Mouse (Mus musculus) brain, adult 2 months (tissue): ENCODE measurements around the gene Adgrl2.

ENCODE experiments used
- DNase-seq: peaks from one replicate; pipeline ENCODE4 v3.0.0; 2011; ENCODE audit warnings: low read depth, low spot score

The Adgrl2 gene

DNA sequence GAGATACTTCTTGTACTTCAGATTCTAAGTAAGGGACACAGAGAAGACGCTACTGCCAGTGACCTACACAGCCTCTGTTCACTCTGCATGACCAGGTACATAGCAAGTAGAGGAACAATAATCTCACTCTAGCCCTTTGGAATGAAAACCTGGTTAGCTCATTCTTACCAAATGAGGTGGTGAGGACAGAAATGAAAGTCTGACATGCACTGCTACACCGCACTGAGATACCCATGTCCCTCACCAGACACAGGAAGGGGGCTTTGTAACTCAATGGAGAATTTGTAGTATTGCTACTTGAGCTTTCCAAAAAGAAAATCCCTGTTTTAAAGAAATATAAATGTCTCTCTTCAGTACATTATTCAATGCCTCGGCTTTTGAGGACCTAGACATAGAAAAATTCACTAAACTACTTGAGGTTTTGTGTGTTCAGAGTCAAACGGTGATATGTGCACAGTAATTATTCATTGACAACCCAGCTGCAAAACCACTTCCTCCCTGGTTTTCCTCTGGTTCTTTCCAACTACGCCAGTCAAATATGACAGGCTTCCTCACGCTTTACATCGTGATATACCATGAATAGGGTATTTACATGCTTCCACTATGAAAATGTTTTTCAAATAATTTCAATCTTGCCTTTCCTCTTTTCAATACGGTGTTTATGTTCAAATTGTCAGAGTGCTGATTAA lies 104.2 kb downstream of the Adgrl2 start:
- DNase-seq, result no peak

GRCm38 (mm10) chr3:148885184-148885583 lies 105.2 kb downstream of the Adgrl2 start:
- no peak for DNase-seq

GRCm38 (mm10) chr3:148881431-148881830 lies 108.9 kb downstream of the Adgrl2 start:
- no peak for DNase-seq

GRCm38 (mm10) chr3:148872563-148872962 lies 117.8 kb downstream of the Adgrl2 start:
- DNase-seq, result peak; percentile 14

GRCm38 (mm10) chr3:148871792-148872464 lies 118.4 kb downstream of the Adgrl2 start:
- DNase-seq, result no peak

DNA sequence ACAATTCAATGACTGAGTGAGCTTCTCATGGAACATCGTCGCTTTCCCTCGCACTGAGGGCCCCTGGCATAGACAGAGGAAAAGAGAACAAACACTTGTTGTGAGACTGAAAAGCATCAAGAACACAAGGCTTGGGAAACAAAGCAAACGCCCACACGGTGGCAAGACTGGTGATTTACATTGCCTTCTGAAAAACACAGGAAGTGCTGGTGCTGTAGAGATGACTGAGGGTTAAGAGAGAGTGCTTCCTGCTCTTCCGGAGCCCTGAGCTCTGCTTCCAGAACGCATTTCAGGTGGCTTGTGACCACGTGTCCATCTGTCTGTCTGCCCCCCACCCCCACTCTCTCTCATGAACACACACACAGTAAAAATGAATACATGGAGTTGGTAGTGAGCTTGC lies 122.7 kb downstream of the Adgrl2 start:
- peak; percentile 29 for DNase-seq

GRCm38 (mm10) chr3:148866633-148867032 lies 123.7 kb downstream of the Adgrl2 start:
- no peak for DNase-seq

GRCm38 (mm10) chr3:148866053-148866452 lies 124.3 kb downstream of the Adgrl2 start:
- peak; percentile 24 for DNase-seq

GRCm38 (mm10) chr3:148865234-148865633 lies 125.1 kb downstream of the Adgrl2 start:
- DNase-seq, result peak; percentile 15

DNA sequence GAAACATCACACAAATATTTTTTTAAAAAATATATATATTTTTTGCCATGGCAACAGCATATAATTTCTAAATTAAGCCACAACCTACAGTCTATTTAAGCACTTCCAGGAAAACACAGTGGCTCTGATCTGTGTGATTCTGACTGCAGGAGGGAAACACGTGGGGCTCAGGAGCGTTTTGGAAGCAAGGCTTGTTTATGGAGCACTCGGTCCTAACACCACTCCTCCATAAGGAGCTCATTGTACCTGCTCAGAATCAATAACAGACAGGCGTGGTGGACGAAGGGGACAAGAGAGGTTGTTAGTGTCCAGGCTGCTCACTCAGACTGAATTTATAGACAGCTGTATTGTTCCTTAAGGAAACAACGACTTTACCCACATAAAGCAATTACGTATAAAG lies 128.5 kb downstream of the Adgrl2 start:
- peak; percentile 56 for DNase-seq

DNA sequence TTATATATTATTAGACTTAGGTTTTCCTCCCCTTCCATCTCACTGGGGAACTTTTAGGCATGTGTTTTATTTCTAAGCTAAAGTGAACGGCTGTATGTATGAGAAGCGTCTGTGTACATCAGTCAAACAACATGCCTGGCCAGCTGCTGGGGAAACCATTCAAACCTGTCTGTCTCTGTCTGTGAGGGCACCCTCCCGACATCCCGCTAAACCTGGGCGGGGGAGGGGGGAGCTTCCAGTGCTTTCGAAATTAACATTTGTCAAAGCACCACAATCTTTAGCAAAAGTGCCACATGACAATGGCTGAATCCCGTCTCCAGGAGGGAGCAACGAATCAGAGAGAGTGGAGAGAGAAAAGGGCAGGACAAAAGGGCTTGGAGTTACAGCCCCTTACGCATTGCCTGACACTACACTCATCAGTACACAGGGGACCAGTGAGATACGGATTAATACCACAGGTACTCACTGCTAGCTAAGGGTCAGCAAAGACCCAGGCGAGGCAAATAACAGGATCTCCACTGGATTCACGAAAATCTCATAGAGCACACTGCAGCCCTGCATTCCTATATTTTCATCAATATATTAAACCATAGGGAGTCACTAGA lies 135.9 kb downstream of the Adgrl2 start:
- DNase-seq, result no peak

- no peak for DNase-seq
These were observed 137.0 kb downstream of the Adgrl2 start for GRCm38 (mm10) chr3:148853372-148853771.

GRCm38 (mm10) chr3:148852556-148852955 lies 137.8 kb downstream of the Adgrl2 start:
- DNase-seq, result no peak

DNA sequence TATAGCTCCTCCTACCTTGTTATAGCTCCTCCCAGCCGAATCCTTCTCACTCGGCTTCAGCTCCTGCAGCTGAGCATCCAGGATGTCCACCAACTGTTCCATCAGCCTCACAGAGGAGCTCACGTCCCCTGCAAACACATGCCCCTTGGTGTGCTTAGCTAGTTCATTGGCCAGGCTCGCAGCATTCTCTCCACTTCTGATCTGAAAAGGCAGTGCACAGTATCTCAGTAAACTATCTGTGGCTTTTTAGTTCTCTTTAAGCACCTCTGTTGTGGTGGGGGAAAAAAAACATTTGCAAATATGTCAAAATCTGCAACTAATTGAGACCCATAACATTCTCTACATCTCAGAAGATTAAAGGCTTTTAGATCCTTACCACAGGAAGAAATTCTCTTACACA lies 139.5 kb downstream of the Adgrl2 start:
- no peak for DNase-seq

GRCm38 (mm10) chr3:148848366-148848765 lies 142.0 kb downstream of the Adgrl2 start:
- no peak for DNase-seq

DNA sequence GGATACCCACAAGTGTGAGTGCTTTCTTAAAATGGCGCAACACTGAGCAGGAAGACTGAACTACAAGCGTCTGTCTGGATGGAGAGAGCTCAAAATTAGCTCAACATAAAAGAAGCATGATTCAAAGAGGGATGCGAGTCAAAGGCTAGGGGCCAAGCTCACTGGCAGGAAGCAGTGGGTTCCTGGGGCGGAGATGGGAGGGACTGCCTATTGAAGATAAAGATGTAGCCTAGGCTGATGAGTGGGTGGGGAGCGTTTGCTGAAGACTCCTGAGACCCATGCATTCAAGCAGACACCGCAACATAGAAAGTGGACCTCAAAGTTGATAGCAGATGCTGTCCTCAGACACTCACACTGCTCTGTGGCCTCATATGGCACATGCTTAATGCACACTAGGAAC lies 146.2 kb downstream of the Adgrl2 start:
- no peak for DNase-seq

DNA sequence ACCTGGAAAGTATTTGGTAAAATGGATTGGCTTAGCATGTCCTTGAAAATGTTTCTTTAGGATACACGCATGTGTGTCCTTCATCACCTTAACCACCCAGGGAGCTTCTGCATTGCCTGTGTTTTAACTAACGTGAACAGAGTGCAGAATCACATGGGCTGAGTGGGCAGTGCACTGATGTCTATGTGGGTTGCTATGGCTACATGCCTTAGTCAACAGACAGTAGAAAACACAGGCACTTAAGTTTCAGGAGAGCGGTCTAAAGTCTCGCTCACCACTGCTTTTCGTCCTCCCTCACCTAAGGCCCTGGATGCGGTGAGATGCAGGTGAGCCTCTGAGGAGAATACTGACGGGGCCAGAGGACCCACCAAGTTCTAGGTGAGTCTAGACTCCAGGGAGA lies 147.8 kb downstream of the Adgrl2 start:
- peak; percentile 73 for DNase-seq

DNA sequence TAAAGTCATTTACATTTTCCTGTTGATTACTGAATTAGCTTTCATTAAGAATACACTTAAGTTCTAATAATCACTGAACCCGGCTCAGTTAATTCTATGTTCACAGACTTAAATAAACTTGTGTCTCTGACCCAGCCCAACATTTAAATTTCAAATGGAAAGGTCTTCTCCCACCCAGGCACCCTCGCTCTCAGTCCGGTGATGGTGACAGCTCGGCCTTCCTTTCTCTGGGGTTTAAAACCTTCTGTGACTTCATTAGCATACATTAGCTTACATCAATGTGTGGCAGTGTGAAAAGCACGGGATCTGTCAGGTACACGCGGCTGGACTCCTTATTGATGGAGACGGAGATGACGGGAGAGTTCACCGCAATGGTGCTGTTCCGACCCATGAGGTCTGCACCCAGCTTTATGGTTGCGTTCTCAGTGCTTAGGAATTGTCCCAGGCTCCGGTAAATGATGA lies 151.5 kb downstream of the Adgrl2 start:
- DNase-seq, result no peak

DNA sequence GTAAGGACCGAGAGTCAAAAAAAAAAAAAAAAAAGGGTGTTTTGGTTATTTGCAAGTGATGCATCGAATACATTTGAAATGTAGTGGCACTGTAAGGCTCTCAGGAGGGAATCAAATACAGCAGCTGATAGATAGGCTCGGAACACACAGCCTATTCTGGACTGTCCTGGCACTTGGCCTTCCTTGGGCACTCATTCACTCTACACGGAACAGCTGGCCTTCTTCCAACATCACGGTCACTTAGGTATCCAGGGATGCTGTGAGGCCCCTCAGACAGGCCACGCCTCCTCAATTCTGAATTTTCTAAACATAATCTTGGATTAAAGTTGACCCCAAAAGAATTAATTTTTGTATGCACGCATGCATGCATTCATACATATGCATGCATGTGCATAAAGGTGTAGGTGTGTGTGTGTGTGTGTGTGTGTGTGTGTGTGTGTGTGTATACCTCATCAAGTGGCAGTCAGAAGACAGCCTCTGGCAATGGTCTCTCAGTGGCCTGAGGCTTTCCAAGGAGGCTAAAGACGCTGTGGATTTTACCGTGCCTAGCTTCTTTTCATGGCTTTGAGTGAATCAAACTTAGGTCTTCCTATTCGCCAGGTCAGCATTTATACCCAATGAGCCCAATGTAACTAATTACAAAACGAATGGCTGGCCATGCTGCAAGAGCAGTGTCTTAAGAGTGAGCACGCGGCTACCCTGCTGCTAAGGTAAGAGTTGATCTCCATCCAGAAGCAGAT lies 152.1 kb downstream of the Adgrl2 start:
- no peak for DNase-seq

DNA sequence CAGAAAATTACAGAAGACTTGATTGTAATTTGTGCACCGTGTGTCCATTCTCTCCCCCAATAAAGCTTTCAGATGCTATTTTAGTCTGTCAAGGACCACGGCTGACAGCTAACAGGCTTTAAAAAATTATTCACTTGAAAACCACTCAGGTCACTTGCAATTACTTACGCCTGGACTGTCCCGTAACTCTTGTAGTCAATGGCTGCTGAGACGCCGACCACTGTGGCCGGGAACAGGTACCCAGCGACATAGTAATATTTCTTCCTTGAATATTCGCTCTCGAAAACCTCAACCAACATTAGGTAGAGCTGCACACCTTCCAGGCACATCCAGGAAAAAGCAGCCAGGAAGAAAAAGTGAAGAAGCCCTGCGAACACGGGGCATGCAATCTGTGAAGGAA lies 155.2 kb downstream of the Adgrl2 start:
- DNase-seq, result no peak

DNA sequence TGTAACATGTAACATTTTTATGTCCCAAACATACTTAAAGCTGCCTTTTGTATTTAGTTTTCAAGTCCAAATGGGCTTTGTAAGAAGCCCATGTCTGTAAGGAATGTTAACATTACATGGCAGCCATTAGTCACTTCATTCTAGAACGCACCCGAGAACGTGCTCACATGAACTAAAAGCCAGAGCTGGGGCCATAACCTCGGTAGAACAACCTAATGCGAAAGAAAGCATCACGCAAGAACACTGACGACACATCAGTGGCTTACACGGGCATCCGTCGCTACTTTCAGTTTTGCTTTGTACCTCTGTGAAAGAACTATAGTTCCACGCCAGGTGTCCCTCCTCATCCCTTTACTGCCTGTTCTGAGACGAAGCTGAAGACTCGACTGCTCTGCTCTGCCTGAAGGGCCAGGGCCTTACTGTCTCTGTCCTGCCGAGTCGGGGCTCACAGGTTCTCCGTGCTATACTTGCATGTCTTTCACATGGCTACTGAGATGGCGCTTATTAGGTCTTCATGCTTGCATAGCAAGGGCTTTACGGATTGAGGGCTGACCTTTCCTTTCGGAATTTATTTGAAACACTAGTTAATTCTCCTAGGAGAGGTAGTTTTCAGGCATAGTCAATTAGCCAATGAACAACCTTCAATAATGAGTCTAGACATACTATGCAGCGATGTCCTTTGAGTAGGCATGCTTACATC lies 157.1 kb downstream of the Adgrl2 start:
- DNase-seq, result no peak

DNA sequence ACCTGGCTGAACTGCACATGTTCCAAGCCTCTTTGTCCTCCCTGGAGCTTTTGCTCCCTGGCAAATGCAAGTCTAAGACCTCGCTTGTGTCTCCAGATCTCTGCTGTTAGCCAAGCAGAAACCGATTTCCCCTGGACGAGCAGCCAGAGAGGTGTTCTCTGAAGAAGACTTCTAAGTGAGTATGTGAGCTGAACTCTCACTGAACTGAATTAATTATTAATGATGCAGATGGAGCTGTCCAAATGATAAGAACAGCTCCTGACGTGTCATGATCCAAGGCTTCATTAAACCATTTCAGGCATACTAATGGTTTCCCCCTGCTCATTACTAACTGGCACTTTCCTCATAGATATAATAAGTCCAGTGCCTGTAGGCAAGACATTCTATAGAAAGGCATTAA lies 158.4 kb downstream of the Adgrl2 start:
- no peak for DNase-seq
